Mouse (Mus musculus) ES-Bruce4 (cell line): ENCODE measurements around the gene Exoc2. TPM values are rescaled to one million over a fixed set of nuclear protein-coding genes. Genes with fewer than 3 reads are reported as not detected.

ENCODE experiments used
- H3K27ac ChIP-seq: 2 replicates; pipeline ENCODE4 v1.5.1; 2012; ENCODE audit warnings: low read length, inconsistent platforms; ENCODE audit not compliant: insufficient read depth
- H3K27me3 ChIP-seq: 2 replicates; pipeline ENCODE4 v1.6.1; 2012; ENCODE audit warnings: mild to moderate bottlenecking, low read length, inconsistent platforms; ENCODE audit not compliant: control insufficient read depth, poor library complexity, insufficient read depth, severe bottlenecking
- H3K36me3 ChIP-seq: 2 replicates; pipeline ENCODE4 v1.6.1; 2012; ENCODE audit warnings: inconsistent platforms, mild to moderate bottlenecking, low read length, moderate library complexity; ENCODE audit not compliant: control insufficient read depth, poor library complexity, insufficient read depth, severe bottlenecking
- H3K4me1 ChIP-seq: one replicate; pipeline ENCODE4 v1.8.1; 2011; ENCODE audit warnings: low read length; ENCODE audit not compliant: control insufficient read depth, insufficient read depth
- H3K4me3 ChIP-seq: 2 replicates; pipeline ENCODE4 v1.5.1; 2011; ENCODE audit warnings: low read depth, mild to moderate bottlenecking, low read length
- H3K9ac ChIP-seq: 2 replicates; pipeline ENCODE4 v1.6.1; 2012; ENCODE audit warnings: low read depth, mild to moderate bottlenecking, inconsistent platforms; ENCODE audit not compliant: poor library complexity, severe bottlenecking
- H3K9me3 ChIP-seq: replicated peaks from 2 replicates; pipeline ENCODE4 v1.6.1; 2012; ENCODE audit warnings: mild to moderate bottlenecking, low read length, inconsistent platforms; ENCODE audit not compliant: control insufficient read depth, poor library complexity, insufficient read depth, severe bottlenecking
- CTCF ChIP-seq: IDR thresholded peaks from one replicate; pipeline ENCODE4 v1.8.1; 2011; ENCODE audit warnings: low read depth, low read length
- EP300 ChIP-seq: IDR thresholded peaks from 2 replicates; pipeline ENCODE4 v1.6.1; 2011; ENCODE audit warnings: low read depth, low read length; ENCODE audit not compliant: insufficient read depth
- POLR2A ChIP-seq: IDR thresholded peaks from one replicate; pipeline ENCODE4 v1.8.1; 2011; ENCODE audit warnings: low read length; ENCODE audit not compliant: insufficient read depth
- polyA plus RNA-seq: library from polyadenylated mRNA; stranded (reverse); fragments of >200 nt; gene quantifications from 2 replicates; pipeline ENCODE4 v1.2.4, GENCODE M21; 2011; ENCODE audit warnings: low read depth; ENCODE audit not compliant: missing spikeins, insufficient read depth, insufficient read length

Exoc2 gene
- polyA plus RNA-seq, 1 experiment, result 41.2 TPM

GRCm38 (mm10) chr13:30792741-30793140, 181.2 kb downstream of the Exoc2 start:
- no peak overlapping the region for H3K27ac ChIP-seq
- H3K9ac ChIP-seq, result no peak overlapping the region
- no peaks in the 10 kb centered on the region for H3K27me3 ChIP-seq
- no peak for TF ChIP-seq CTCF
- no peak for TF ChIP-seq POLR2A
- no peak for TF ChIP-seq EP300
- H3K4me3 ChIP-seq, result no peak overlapping the region
- no peaks in the 10 kb centered on the region for H3K36me3 ChIP-seq
- H3K9me3 ChIP-seq, result no peaks in the 10 kb centered on the region
- no peaks in the 10 kb centered on the region for H3K4me1 ChIP-seq

DNA sequence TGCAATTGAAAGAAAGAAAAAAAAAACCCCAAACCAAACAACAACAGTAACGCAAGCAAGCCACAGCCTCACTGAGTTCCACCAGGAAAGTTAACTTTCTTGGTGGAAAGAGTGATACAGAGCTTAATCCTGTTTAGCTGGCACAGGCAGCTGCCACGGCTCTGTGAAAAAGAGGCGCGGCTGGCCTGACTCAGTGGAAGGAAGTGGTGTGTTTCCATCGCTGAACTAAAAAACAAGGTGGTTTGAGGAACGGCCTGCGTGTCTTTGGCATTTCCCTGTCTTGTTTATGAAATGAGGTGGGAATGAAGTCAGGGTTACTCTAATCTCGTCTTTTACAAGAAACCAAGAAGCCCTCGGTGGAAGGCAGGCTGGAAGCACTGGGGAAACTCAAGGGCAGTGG, 181.6 kb downstream of the Exoc2 start:
- Histone ChIP-seq H3K4me3 (no peak overlapping the region), H3K4me1 (no peaks in the 10 kb centered on the region), H3K27me3 (no peaks in the 10 kb centered on the region), H3K36me3 (no peaks in the 10 kb centered on the region), H3K9me3 (no peaks in the 10 kb centered on the region), H3K9ac (no peak overlapping the region), H3K27ac (no peak overlapping the region)
- TF ChIP-seq CTCF (no peak), POLR2A (no peak), EP300 (no peak)

DNA sequence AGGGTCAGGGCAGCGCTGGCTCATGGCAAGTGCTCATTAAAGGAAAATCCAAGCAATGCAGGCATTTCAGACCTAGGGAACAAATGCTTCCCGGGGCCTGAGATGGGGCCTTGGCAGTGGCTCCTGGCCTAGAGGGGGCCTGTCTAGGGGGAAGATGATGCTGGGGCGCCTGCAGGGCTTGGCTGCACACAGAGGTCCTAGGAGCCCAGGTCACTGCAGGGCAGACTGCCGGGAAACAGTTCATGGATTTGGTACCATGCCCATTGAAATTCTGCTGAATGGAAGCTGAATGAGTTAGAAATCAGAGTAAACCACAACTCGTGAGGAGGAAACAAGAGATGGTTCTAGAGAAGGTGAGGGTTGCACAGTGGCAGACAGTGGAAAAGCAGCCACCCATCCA, 183.9 kb downstream of the Exoc2 start:
- no peak for TF ChIP-seq CTCF
- Histone ChIP-seq H3K4me3 (no peak overlapping the region), H3K4me1 (no peaks in the 10 kb centered on the region), H3K9me3 (no peaks in the 10 kb centered on the region), H3K36me3 (no peaks in the 10 kb centered on the region), H3K27ac (no peak overlapping the region), H3K27me3 (no peaks in the 10 kb centered on the region), H3K9ac (no peak overlapping the region)

DNA sequence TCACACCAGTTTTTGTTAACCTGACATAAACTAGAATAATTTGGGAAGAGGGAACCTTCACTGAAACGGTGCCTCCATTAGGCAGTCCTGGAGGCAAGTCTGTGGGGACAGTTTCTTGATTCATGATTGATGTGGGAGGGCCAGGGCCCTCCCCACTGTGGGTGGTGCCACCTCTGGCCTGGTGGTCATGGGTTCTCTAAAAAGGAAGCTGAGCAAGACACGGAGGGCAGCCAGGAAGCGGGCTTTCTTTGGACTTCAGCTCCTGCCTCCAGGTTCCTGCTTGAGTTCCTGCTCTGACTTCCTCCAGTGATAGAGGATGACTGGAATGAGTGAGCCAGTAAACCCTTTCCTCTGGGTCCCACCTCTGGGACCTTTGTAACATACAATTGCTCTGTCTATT, 185.5 kb downstream of the Exoc2 start:
- Histone ChIP-seq H3K27me3 (no peaks in the 10 kb centered on the region), H3K36me3 (no peaks in the 10 kb centered on the region), H3K27ac (no peak overlapping the region), H3K9ac (no peak overlapping the region), H3K9me3 (no peaks in the 10 kb centered on the region), H3K4me3 (no peak overlapping the region), H3K4me1 (no peaks in the 10 kb centered on the region)
- no peak for TF ChIP-seq EP300
- no peak for TF ChIP-seq CTCF
- TF ChIP-seq POLR2A, result no peak

DNA sequence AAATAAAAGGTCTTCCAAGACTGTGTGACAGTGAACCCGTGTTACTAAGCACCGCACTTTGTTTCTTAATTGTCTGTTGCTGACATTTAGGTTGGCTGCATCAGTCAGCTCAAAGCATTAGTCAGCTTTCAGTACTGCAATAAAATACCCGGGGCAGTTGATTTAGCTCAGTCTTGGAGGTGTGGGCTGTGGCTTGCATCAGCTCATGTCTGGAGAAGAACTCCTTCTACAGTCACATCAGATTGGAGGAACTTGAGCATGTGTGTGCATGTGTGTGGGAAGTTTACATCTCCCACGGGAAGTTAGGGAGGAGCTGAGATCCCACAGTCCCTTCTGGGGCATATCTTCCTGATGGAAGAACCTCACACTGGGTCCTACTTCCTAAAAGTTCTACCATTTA, 185.9 kb downstream of the Exoc2 start:
- no peak overlapping the region for H3K27ac ChIP-seq
- H3K36me3 ChIP-seq, result no peaks in the 10 kb centered on the region
- H3K9me3 ChIP-seq, result no peaks in the 10 kb centered on the region
- TF ChIP-seq EP300 (no peak), CTCF (no peak), POLR2A (no peak)
- no peaks in the 10 kb centered on the region for H3K27me3 ChIP-seq
- no peak overlapping the region for H3K9ac ChIP-seq
- no peak overlapping the region for H3K4me3 ChIP-seq
- peaks cover under 1% of the 10 kb centered on the region for H3K4me1 ChIP-seq

GRCm38 (mm10) chr13:30787556-30787955, 186.3 kb downstream of the Exoc2 start:
- Histone ChIP-seq H3K36me3 (no peaks in the 10 kb centered on the region), H3K27ac (no peak overlapping the region), H3K9me3 (no peaks in the 10 kb centered on the region), H3K4me3 (no peak overlapping the region), H3K27me3 (no peaks in the 10 kb centered on the region), H3K4me1 (peaks cover 3% of the 10 kb centered on the region), H3K9ac (no peak overlapping the region)
- no peak for TF ChIP-seq CTCF
- TF ChIP-seq EP300, result no peak

DNA sequence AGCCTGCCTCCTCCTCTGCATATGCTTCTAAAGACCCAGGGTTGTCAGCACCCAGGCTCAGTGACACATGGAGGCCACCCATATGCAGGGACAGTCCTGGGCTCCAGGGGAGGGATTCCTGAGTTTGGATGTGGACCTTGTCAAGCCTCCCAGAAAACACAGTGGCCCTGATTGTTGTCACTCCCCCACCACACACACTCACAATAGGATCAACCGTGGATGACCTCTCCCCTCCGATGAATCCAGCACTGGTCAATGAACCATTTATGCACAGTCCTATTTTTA, 186.9 kb downstream of the Exoc2 start:
- Histone ChIP-seq H3K4me3 (no peak overlapping the region), H3K27ac (no peak overlapping the region), H3K36me3 (no peaks in the 10 kb centered on the region), H3K9me3 (no peaks in the 10 kb centered on the region), H3K4me1 (peaks cover 4% of the 10 kb centered on the region), H3K9ac (no peak overlapping the region), H3K27me3 (no peaks in the 10 kb centered on the region)
- TF ChIP-seq EP300, result no peak
- TF ChIP-seq POLR2A, result no peak
- TF ChIP-seq CTCF, result no peak
